Mouse (Mus musculus): ENCODE data around the gene Kl. TPM values are rescaled to one million over a fixed set of nuclear protein-coding genes. Genes with fewer than 3 reads are reported as not detected.
A peak's percentile ranks its signal among the peaks of the same experiment; 100 is the strongest.

Gene Kl
- total RNA-seq, 2 experiments from 2014 or later: 0.31 to 0.43 TPM

- intact Hi-C loops (cut with DNase I): no loop called here
- no peak for DNase-seq
- TF ChIP-seq CTCF (IDR thresholded peaks at IDR 0.05): no peak
Observed at GRCm38 (mm10) chr5:150936213-150936612, 16.2 kb upstream of the Kl start.

GRCm38 (mm10) chr5:150936807-150937206 is 15.6 kb upstream of the Kl start:
- TF ChIP-seq CTCF (IDR thresholded peaks at IDR 0.05): no peak
- intact Hi-C loops (cut with DNase I): no loop called here
- DNase-seq: no peak
- H3K4me3 ChIP-seq: no peak overlapping the region
- H3K27ac ChIP-seq: no peak overlapping the region

More at GRCm38 (mm10) chr5:150936213-150936612, 16.2 kb upstream of the Kl start:
- no peak overlapping the region for H3K4me3 ChIP-seq
- no peak overlapping the region for H3K27ac ChIP-seq

GRCm38 (mm10) chr5:150937501-150937900 is 14.9 kb upstream of the Kl start:
- intact Hi-C loops (cut with DNase I): no loop called here
- DNase-seq: peak; percentile 27
- H3K27ac ChIP-seq: no peak overlapping the region
- no peak overlapping the region for H3K4me3 ChIP-seq
- no peak for TF ChIP-seq CTCF (IDR thresholded peaks at IDR 0.05)

- Histone ChIP-seq H3K27ac (no peak overlapping the region), H3K4me3 (no peak overlapping the region)
- DNase-seq: no peak
- intact Hi-C loops (cut with DNase I): no loop called here
- peak; percentile 25; the same call in 1 of the 2 replicates for TF ChIP-seq CTCF (IDR thresholded peaks at IDR 0.05)
Observed at GRCm38 (mm10) chr5:150945576-150945975, 6.8 kb upstream of the Kl start.

GRCm38 (mm10) chr5:150949131-150949530 is 3.3 kb upstream of the Kl start:
- no peak overlapping the region for H3K27ac ChIP-seq
- H3K4me3 ChIP-seq: no peak overlapping the region
- TF ChIP-seq CTCF (IDR thresholded peaks at IDR 0.05): no peak
- intact Hi-C loops (cut with DNase I): no loop called here
- DNase-seq: no peak

- DNase-seq: no peak
- TF ChIP-seq CTCF (IDR thresholded peaks at IDR 0.05): no peak
- intact Hi-C loops (cut with DNase I): no loop called here
- no peak overlapping the region for H3K4me3 ChIP-seq
- H3K27ac ChIP-seq: no peak overlapping the region
Observed at GRCm38 (mm10) chr5:150951325-150951724, 1.1 kb upstream of the Kl start.

GRCm38 (mm10) chr5:150952669-150953521 is 488 bp downstream of the Kl start:
- Histone ChIP-seq H3K27ac (no peak overlapping the region), H3K4me3 (peak overlapping the region; percentile 71)
- DNase-seq: peak; percentile 61
- TF ChIP-seq CTCF (IDR thresholded peaks at IDR 0.05): peak; percentile 49
- intact Hi-C loops (cut with DNase I): no loop called here

GRCm38 (mm10) chr5:150954791-150955190 is 2.4 kb downstream of the Kl start:
- no peak for TF ChIP-seq CTCF (IDR thresholded peaks at IDR 0.05)
- intact Hi-C loops (cut with DNase I): no loop called here
- no peak overlapping the region for H3K27ac ChIP-seq
- DNase-seq: no peak
- no peak overlapping the region for H3K4me3 ChIP-seq

GRCm38 (mm10) chr5:150959861-150960260 is 7.5 kb downstream of the Kl start:
- TF ChIP-seq CTCF (IDR thresholded peaks at IDR 0.05): no peak
- DNase-seq: no peak
- H3K27ac ChIP-seq: no peak overlapping the region
- H3K4me3 ChIP-seq: no peak overlapping the region
- intact Hi-C loops (cut with DNase I): no loop called here

- Histone ChIP-seq H3K4me3 (no peak overlapping the region), H3K27ac (no peak overlapping the region)
- no peak for TF ChIP-seq CTCF (IDR thresholded peaks at IDR 0.05)
- intact Hi-C loops (cut with DNase I): no loop called here
- DNase-seq: no peak
Observed at GRCm38 (mm10) chr5:150961615-150962014, 9.2 kb downstream of the Kl start.

GRCm38 (mm10) chr5:150962756-150963155 is 10.3 kb downstream of the Kl start:
- TF ChIP-seq CTCF (IDR thresholded peaks at IDR 0.05): no peak
- intact Hi-C loops (cut with DNase I): no loop called here
- Histone ChIP-seq H3K4me3 (no peak overlapping the region), H3K27ac (no peak overlapping the region)
- no peak for DNase-seq

GRCm38 (mm10) chr5:150967925-150968324 is 15.5 kb downstream of the Kl start:
- no peak for DNase-seq
- intact Hi-C loops (cut with DNase I): no loop called here
- no peak overlapping the region for H3K27ac ChIP-seq
- TF ChIP-seq CTCF (IDR thresholded peaks at IDR 0.05): no peak; the same call in 1 of the 2 replicates
- no peak overlapping the region for H3K4me3 ChIP-seq

- intact Hi-C loops (cut with DNase I): no loop called here
- no peak for DNase-seq
- Histone ChIP-seq H3K4me3 (no peak overlapping the region), H3K27ac (no peak overlapping the region)
- TF ChIP-seq CTCF (IDR thresholded peaks at IDR 0.05): no peak
Observed at GRCm38 (mm10) chr5:150970551-150970950, 18.1 kb downstream of the Kl start.

GRCm38 (mm10) chr5:150971126-150971525 is 18.7 kb downstream of the Kl start:
- DNase-seq: no peak
- TF ChIP-seq CTCF (IDR thresholded peaks at IDR 0.05): no peak
- no peak overlapping the region for H3K27ac ChIP-seq
- intact Hi-C loops (cut with DNase I): no loop called here
- H3K4me3 ChIP-seq: no peak overlapping the region

All from gastrocnemius, adult 2 months (tissue).